Mouse (Mus musculus) lung, adult 2 months (tissue): Measurements from ENCODE around the gene Klhl42. TPM values are rescaled to one million over a fixed set of nuclear protein-coding genes. Genes with fewer than 3 reads are reported as not detected.

Experiments
- DNase-seq: peaks from one replicate; pipeline ENCODE4 v3.0.0; 2022
- H3K4me1 ChIP-seq: fragments of 200-500 bp; 2 replicates; pipeline ENCODE4 v1.6.1; 2011; ENCODE audit warnings: low read length; ENCODE audit not compliant: control insufficient read depth, insufficient read depth
- H3K4me3 ChIP-seq: fragments of 200-500 bp; replicated peaks from 2 replicates; pipeline ENCODE3; 2011; ENCODE audit warnings: low read depth, mild to moderate bottlenecking, control low read depth, low read length; ENCODE audit errors: extremely low read depth
- CTCF ChIP-seq: fragments of 200-500 bp; IDR thresholded peaks from 2 replicates; pipeline ENCODE4 v1.5.1; 2011; ENCODE audit warnings: mild to moderate bottlenecking, low read length, control low read depth; ENCODE audit not compliant: insufficient read depth
- POLR2A ChIP-seq: fragments of 200-500 bp; IDR thresholded peaks from 2 replicates; pipeline ENCODE4 v1.6.1; 2011; ENCODE audit warnings: low read depth, mild to moderate bottlenecking, control low read depth, low read length, borderline replicate concordance; ENCODE audit errors: extremely low read depth
- WGBS: fragments of 180-500 bp; shearing (Covaris S2); methylation state at CpG from one replicate; pipeline ENCODE4 v1.1.7; 2018; 5-methylcytosine and 5-hydroxymethylcytosine counted together
- polyA plus RNA-seq: library from polyadenylated mRNA; depleted of rRNA; stranded (reverse); fragments of >200 nt; gene quantifications from 2 replicates; pipeline ENCODE4 v1.2.3, GENCODE M21; 2012; rRNA removed

Gene Klhl42
- 11.5 and 12.0 TPM in 2 replicates for polyA plus RNA-seq

- TF ChIP-seq POLR2A = peak; percentile 87
- no peak for TF ChIP-seq CTCF
- Histone ChIP-seq H3K4me3 (peak within 1 kb of the TSS; percentile 95), H3K4me1 (peaks cover 12% of the 10 kb centered on the region)
- DNase-seq = peak; percentile 81
- WGBS = under 1% methylated on average over 99 of the region's 99 CpGs
Observed at GRCm38 (mm10) chr6:147091136-147092120, at the start of gene Klhl42. Gene Klhl42, plus strand, starts transcription at chr6:147091379.

GRCm38 (mm10) chr6:147042291-147043290, 48.6 kb upstream of the Klhl42 start, which contains the start of gene Mrps35:
Gene Mrps35, plus strand, starts transcription at chr6:147042764.
- DNase-seq = peak; percentile 88
- peaks cover 8% of the 10 kb centered on the region for H3K4me1 ChIP-seq
- 3% methylated on average over 66 of the region's 66 CpGs for WGBS
- TF ChIP-seq POLR2A = peak; percentile 63; the same call in 1 of the 2 replicates
- TF ChIP-seq CTCF = no peak
- H3K4me3 ChIP-seq = peak within 1 kb of the TSS; percentile 72

GRCm38 (mm10) chr6:147043633-147044032, 47.5 kb upstream of the Klhl42 start:
- TF ChIP-seq CTCF (no peak), POLR2A (no peak)
- Histone ChIP-seq H3K4me3 (no peak overlapping the region), H3K4me1 (peaks cover 8% of the 10 kb centered on the region)
- 41% methylated on average over 7 of the region's 7 CpGs for WGBS
- no peak for DNase-seq

DNA sequence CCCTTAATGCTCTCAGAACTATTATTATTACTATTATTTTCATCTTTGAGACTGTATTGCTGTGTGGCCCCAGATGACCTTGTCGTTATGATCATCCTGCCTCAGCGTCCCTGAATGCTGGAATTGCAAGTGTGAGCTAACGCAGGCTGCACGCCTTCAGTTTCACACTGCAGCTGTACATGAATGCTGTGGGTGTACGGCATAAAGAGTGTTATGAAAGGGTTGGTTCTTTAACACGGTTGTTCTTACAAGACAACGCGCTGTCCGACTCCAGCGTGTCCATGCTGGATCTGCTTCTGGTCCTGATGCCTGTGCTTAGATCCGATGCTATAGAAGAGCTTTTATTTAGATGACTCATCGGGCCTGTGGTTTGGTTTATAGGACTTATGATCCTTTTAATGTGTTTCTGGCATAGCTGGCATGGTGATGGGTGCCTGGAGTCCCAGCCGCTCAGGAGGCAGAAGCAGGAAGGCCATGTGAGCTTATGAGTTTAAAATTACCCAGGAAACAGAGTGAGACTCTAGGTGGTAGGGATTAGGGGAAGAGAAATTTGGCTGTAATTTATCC, 41.9 kb upstream of the Klhl42 start:
- TF ChIP-seq POLR2A (no peak), CTCF (no peak)
- no peak for DNase-seq
- Histone ChIP-seq H3K4me1 (peaks cover 4% of the 10 kb centered on the region; the same call in 1 of the 2 replicates), H3K4me3 (no peak overlapping the region)
- WGBS = 96% methylated on average over 13 of the region's 13 CpGs

GRCm38 (mm10) chr6:147051666-147052065, 39.5 kb upstream of the Klhl42 start:
- DNase-seq = no peak
- Histone ChIP-seq H3K4me3 (no peak overlapping the region), H3K4me1 (no peaks in the 10 kb centered on the region)
- TF ChIP-seq CTCF = no peak
- TF ChIP-seq POLR2A = no peak
- 91% methylated on average over 8 of the region's 8 CpGs for WGBS

DNA sequence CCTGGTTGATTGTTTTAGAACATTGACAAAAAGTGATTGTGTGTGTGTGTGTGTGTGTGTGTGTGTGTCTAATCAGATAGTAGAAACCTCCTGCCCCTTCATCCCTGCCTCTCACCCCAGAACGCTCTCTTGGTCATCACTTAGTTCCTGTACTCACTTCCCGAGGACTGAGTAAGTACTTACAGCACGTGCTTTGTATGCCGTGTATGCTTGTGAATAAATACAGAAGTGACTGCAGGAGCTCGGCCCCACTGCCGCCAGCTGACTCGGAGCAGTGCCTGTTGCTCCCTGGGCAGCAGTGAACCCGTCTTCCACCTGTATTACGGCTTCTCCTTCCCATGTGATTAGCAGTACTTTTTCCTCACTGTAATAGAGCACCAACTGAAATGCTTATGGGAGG, 38.7 kb upstream of the Klhl42 start:
- TF ChIP-seq CTCF = no peak
- no peak for TF ChIP-seq POLR2A
- Histone ChIP-seq H3K4me1 (no peaks in the 10 kb centered on the region), H3K4me3 (no peak overlapping the region)
- no peak for DNase-seq
- WGBS = 86% methylated on average over 9 of the region's 9 CpGs

GRCm38 (mm10) chr6:147053785-147054646, 37.2 kb upstream of the Klhl42 start:
- WGBS = 91% methylated on average over 19 of the region's 19 CpGs
- no peak for DNase-seq
- H3K4me3 ChIP-seq = no peak overlapping the region
- TF ChIP-seq CTCF = no peak
- no peak for TF ChIP-seq POLR2A
- H3K4me1 ChIP-seq = no peaks in the 10 kb centered on the region

DNA sequence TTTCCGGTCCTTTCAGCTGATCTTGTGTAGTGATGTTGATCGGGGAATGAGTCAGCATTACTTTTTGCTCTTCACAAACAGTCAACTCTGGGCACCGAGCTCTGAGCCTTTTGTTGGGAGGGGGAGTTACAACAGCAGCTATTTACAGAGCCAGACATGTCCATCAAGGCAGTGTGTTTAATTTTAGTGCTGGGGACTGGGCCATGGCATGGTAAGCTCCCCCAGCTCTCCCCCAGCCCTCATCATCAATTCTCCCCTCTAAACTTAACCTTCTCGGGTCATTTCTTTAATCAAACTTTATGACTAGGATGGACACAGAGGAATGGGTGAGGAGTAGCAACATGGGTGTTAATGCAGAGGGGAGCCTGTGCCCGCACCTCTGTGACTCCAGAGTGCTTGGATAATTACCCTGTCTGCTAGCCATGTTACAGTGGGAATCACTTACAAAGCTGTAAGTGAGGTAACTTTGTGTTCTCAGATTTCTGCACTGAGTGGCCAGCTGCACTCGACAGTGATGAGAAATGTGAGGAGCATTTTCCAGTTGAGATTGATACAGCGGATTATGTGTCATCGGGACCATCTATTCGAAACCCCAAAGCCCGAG, 35.7 kb upstream of the Klhl42 start:
- WGBS = 86% methylated on average over 10 of the region's 10 CpGs
- TF ChIP-seq POLR2A (no peak), CTCF (no peak)
- Histone ChIP-seq H3K4me3 (no peak overlapping the region), H3K4me1 (no peaks in the 10 kb centered on the region)
- no peak for DNase-seq
